Mouse (Mus musculus): ENCODE measurements around the gene Pom121l2. TPM values are rescaled to one million over a fixed set of nuclear protein-coding genes. Genes with fewer than 3 reads are reported as not detected.

The Pom121l2 gene
- polyA plus RNA-seq, 1 experiment from 2014 or later, result not detected

DNA sequence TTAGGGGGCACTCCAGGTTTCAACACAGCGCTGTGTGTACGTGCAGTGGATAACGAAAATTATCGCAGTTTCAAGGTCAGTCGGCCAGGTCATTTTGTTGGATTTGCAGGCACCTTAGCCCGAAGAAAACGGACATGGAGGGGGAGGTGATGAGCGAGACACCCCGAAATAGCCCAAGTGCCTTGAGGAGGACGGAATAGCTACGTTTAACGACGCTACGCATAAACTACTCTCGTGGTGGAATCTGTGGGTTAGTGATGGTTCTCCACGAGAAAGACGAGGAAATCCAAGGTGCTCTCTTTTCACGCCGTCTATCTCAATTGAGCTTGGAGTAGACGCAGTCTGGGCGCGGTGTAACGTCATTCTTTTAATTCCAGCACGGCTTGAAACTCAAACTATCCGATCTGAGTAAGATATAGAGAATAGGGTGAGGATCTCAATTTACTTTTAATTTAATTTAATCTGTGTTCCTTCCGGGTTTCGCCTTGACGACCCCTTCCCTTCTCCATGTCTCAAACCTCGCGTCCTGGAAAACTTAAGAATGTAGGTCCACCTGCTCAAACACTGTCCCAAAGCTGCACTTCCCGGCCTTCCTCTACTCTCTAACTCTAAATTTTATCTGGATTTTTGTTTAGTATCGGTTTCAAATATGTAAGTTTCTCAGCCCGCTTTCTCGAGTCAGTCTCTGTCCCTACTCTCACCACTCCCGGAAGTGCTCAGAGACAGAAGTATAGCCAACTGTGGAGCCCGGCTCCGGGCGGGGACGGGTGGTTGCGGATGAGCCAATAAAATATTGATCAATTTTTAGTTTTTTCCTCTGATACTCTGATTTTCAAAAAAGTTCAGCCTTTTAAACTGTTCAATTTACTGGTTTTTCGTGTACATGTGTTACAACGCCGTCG lies 39.2 kb downstream of the Pom121l2 start:
- peak overlapping the region; percentile 86 for H3K4me2 ChIP-seq (ENCODE audit: low read length)
- 0 out of 2 replicates have a peak, but pooled peaks cover 3% of the 10 kb centered on the region for H3K4me1 ChIP-seq (replicated peaks; ENCODE audit: control insufficient read depth, insufficient read depth, low read length)
- H3K9me3 ChIP-seq (ENCODE audit: control insufficient read depth, low read length), result no peaks in the 10 kb centered on the region
- no peak; the same call in none of the 2 replicates for ATAC-seq (replicated peaks; ENCODE audit: low FRiP score, low TSS enrichment, low read depth)
- H3K36me3 ChIP-seq (ENCODE audit: control insufficient read depth, insufficient read depth, low read length), result no peaks in the 10 kb centered on the region
- peak overlapping the region; percentile 63 for H3K4me3 ChIP-seq (ENCODE audit: low read depth, low read length)
- peak; percentile 72 for DNase-seq (ENCODE audit: low spot score)
- H3K27ac ChIP-seq (ENCODE audit: low read depth), result no peak overlapping the region
- peaks cover 15% of the 10 kb centered on the region for H3K27me3 ChIP-seq (replicated peaks; ENCODE audit: control insufficient read depth, insufficient read depth, low read length)
- under 1% methylated on average over 44 of the region's 44 CpGs for WGBS
- H3K9ac ChIP-seq (ENCODE audit: low read length), result peak overlapping the region; percentile 53

DNA sequence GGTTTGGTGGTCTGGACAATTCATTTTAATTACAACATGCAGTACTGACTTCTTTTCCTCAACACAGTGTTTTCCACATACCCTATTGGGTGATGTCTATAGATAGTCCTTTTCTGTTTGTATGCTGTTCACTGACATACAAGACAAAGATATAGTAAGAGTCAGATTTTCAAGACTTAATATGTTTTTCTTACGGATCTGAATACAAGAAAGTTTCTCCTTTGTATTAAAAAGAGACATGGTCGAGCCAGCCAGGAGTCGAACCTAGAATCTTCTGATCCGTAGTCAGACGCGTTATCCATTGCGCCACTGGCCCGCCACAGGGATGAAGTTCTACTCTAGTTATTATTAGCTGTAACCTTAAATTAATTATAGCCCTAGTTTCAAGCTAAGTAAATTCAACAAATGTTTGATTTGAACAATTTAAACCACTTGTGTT lies 39.9 kb downstream of the Pom121l2 start:
- peak; percentile 85 for DNase-seq (ENCODE audit: low spot score)

DNA sequence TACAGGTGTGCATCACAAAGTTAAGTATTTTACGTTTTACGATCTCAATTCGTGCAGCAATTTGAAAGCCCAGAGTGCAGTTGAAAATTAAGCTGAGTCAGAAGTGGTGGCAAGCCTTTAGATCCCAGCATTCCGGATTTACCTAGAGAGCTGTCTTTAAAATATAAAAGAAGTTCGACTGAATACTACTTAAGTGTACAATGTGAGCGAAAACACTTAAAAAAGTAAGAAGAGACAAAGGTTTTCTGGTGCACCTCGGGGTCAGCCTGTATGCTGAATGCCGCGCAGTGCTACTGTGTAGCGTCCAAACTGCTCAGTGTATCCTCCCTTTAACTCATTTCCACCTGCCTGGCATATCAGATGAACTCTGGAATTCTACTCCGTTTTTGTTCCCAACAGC lies 40.6 kb downstream of the Pom121l2 start:
- Histone ChIP-seq H3K9me3 (ENCODE audit: control insufficient read depth, low read length) (no peaks in the 10 kb centered on the region), H3K9ac (ENCODE audit: low read length) (peak overlapping the region; percentile 48), H3K4me1 (replicated peaks; ENCODE audit: control insufficient read depth, insufficient read depth, low read length) (0 out of 2 replicates have a peak, but pooled peaks cover 7% of the 10 kb centered on the region), H3K4me3 (ENCODE audit: low read depth, low read length) (peak overlapping the region; percentile 63), H3K4me2 (ENCODE audit: low read length) (peak overlapping the region; percentile 86), H3K27me3 (replicated peaks; ENCODE audit: control insufficient read depth, insufficient read depth, low read length) (peaks cover 9% of the 10 kb centered on the region; the same call in 1 of the 2 replicates), H3K27ac (ENCODE audit: low read depth) (no peak overlapping the region), H3K36me3 (ENCODE audit: control insufficient read depth, insufficient read depth, low read length) (no peaks in the 10 kb centered on the region)
- DNase-seq (ENCODE audit: low spot score) (peak; percentile 63), ATAC-seq (replicated peaks; ENCODE audit: low FRiP score, low TSS enrichment, low read depth) (no peak)
- WGBS, result under 1% methylated on average over 11 of the region's 11 CpGs

More for the DNA sequence above, 39.9 kb downstream of the Pom121l2 start:
- peak overlapping the region; percentile 53 for H3K9ac ChIP-seq (ENCODE audit: low read length)
- H3K4me2 ChIP-seq (ENCODE audit: low read length), result peak overlapping the region; percentile 86
- under 1% methylated on average over 8 of the region's 8 CpGs for WGBS
- ATAC-seq (replicated peaks; ENCODE audit: low FRiP score, low TSS enrichment, low read depth), result peak; percentile 73
- no peaks in the 10 kb centered on the region for H3K9me3 ChIP-seq (ENCODE audit: control insufficient read depth, low read length)
- no peaks in the 10 kb centered on the region for H3K36me3 ChIP-seq (ENCODE audit: control insufficient read depth, insufficient read depth, low read length)
- no peak overlapping the region for H3K27ac ChIP-seq (ENCODE audit: low read depth)
- H3K4me1 ChIP-seq (replicated peaks; ENCODE audit: control insufficient read depth, insufficient read depth, low read length), result 0 out of 2 replicates have a peak, but pooled peaks cover 7% of the 10 kb centered on the region
- H3K27me3 ChIP-seq (replicated peaks; ENCODE audit: control insufficient read depth, insufficient read depth, low read length), result peaks cover 11% of the 10 kb centered on the region; the same call in 1 of the 2 replicates
- peak overlapping the region; percentile 63 for H3K4me3 ChIP-seq (ENCODE audit: low read depth, low read length)

DNA sequence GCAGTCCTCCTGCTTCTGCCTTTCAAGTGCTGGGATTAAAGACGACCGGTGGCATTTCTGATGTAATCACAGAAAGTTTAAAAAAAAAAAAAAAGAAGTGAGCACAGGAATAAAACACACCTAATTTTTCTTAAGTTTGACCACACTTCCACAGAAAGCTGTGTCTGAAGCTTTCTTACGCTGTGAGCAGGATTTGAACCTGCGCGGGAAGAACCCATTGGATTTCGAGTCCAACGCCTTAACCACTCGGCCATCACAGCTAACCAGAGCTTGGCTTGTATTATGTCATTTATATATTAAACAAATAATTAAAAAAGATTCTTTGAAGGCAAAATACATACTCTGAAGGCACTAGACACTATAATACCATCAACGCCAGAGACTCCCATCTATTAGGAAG lies 41.2 kb downstream of the Pom121l2 start:
- Histone ChIP-seq H3K4me3 (ENCODE audit: low read depth, low read length) (peak overlapping the region; percentile 63), H3K27me3 (replicated peaks; ENCODE audit: control insufficient read depth, insufficient read depth, low read length) (peaks cover 9% of the 10 kb centered on the region; the same call in 1 of the 2 replicates), H3K9me3 (ENCODE audit: control insufficient read depth, low read length) (no peaks in the 10 kb centered on the region), H3K4me2 (ENCODE audit: low read length) (peak overlapping the region; percentile 86), H3K9ac (ENCODE audit: low read length) (peak overlapping the region; percentile 48), H3K27ac (ENCODE audit: low read depth) (no peak overlapping the region), H3K4me1 (replicated peaks; ENCODE audit: control insufficient read depth, insufficient read depth, low read length) (0 out of 2 replicates have a peak, but pooled peaks cover 7% of the 10 kb centered on the region), H3K36me3 (ENCODE audit: control insufficient read depth, insufficient read depth, low read length) (no peaks in the 10 kb centered on the region)
- DNase-seq (ENCODE audit: low spot score) (peak; percentile 89), ATAC-seq (replicated peaks; ENCODE audit: low FRiP score, low TSS enrichment, low read depth) (peak; percentile 81)
- WGBS, result under 1% methylated on average over 9 of the region's 9 CpGs

DNA sequence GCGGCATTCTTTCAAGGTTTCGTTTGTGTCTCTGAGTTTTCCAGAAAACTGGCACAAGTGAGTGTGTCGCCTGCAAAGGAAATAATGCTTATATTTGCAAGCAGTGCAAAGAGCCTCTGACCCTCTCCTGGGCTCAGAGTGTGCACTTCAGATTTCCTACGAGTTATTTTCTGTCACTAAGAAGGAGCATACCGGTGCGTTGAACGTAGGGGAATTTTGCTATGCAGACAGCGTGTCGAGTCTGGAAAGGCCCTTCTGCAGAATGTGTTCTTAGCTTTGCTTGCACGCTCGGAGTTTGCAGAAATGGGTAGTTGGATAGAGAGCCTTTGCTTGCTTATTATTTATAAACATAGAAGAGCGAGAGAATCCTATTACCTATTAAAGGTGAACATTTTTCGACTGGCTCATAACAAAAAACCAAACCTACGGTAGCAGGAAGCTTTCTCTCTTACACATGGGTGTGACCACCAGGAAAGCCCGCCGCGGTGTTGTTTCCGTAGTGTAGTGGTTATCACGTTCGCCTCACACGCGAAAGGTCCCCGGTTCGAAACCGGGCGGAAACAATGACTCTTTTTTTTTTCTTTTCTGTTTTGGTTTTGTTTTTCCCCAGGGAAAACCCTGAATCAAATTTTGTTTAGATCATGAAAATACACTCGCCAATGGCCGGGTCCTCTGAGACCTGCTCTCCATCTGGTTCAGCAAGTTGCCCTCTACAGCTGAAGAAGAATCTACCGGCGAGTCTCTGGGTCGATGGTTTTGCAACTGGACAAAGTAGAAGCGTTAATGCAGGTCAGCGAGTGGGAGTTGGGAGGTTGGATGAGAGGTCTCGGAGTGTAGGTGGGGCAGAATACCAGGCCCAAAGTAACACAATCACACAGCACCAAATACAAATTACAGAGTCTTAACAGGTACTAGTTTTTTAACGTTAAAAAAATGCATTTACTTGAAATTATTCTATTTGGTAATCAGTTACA lies 45.4 kb downstream of the Pom121l2 start:
- WGBS, result 1% methylated on average over 35 of the region's 35 CpGs
- ATAC-seq (replicated peaks; ENCODE audit: low FRiP score, low TSS enrichment, low read depth), result no peak; the same call in 1 of the 2 replicates
- H3K27me3 ChIP-seq (replicated peaks; ENCODE audit: control insufficient read depth, insufficient read depth, low read length), result no peaks in the 10 kb centered on the region
- peaks cover 4% of the 10 kb centered on the region for H3K4me1 ChIP-seq (replicated peaks; ENCODE audit: control insufficient read depth, insufficient read depth, low read length)
- H3K36me3 ChIP-seq (ENCODE audit: control insufficient read depth, insufficient read depth, low read length), result no peaks in the 10 kb centered on the region
- H3K27ac ChIP-seq (ENCODE audit: low read depth), result no peak overlapping the region
- peak overlapping the region; percentile 59 for H3K4me3 ChIP-seq (ENCODE audit: low read depth, low read length)
- no peaks in the 10 kb centered on the region for H3K9me3 ChIP-seq (ENCODE audit: control insufficient read depth, low read length)
- peak overlapping the region; percentile 53 for H3K9ac ChIP-seq (ENCODE audit: low read length)
- peak overlapping the region; percentile 60 for H3K4me2 ChIP-seq (ENCODE audit: low read length)
- DNase-seq (ENCODE audit: low spot score), result peak; percentile 100

DNA sequence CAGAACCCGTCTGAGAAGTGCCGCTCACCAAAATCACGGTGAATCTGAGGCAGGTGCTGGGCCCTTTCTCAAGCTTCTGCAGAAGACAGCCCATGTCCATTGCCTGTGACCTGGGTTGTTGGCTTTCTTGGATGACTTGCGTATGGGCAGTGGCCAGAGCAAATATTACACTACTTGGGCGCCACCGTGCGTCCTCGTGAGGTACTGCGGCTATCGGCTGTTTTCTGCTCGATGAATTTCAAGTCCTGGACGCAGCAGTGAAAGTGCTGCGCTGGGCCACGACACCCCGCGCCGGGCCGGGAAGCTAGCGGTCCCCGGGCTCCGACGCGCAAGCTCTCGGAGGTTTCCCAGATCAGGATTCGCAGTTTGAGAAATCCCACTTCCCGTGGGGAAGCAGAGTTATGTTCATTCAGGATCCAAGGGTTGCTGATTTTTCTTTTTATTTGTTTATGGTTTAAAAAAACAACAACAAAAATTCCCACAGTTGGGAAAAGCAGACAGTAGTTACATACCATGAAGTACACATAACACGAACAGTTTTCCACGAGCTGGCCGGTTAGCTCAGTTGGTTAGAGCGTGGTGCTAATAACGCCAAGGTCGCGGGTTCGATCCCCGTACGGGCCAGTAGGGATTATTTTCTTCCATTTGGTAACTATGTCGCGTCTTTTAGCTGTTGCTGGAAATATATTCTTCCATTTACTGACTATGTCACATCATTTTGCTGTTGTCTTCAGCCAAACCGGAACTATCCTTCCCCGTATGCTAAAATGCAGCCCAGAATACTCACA lies 47.9 kb downstream of the Pom121l2 start:
- Histone ChIP-seq H3K27me3 (replicated peaks; ENCODE audit: control insufficient read depth, insufficient read depth, low read length) (no peaks in the 10 kb centered on the region), H3K9me3 (ENCODE audit: control insufficient read depth, low read length) (no peaks in the 10 kb centered on the region), H3K4me1 (replicated peaks; ENCODE audit: control insufficient read depth, insufficient read depth, low read length) (peaks cover 7% of the 10 kb centered on the region), H3K9ac (ENCODE audit: low read length) (peak overlapping the region; percentile 62), H3K27ac (ENCODE audit: low read depth) (peak overlapping the region; percentile 77), H3K4me2 (ENCODE audit: low read length) (peak overlapping the region; percentile 60), H3K36me3 (ENCODE audit: control insufficient read depth, insufficient read depth, low read length) (no peaks in the 10 kb centered on the region), H3K4me3 (ENCODE audit: low read depth, low read length) (peak overlapping the region; percentile 55)
- 1% methylated on average over 40 of the region's 40 CpGs for WGBS
- DNase-seq (ENCODE audit: low spot score) (peak; percentile 99), ATAC-seq (replicated peaks; ENCODE audit: low FRiP score, low TSS enrichment, low read depth) (peak; percentile 74)

DNA sequence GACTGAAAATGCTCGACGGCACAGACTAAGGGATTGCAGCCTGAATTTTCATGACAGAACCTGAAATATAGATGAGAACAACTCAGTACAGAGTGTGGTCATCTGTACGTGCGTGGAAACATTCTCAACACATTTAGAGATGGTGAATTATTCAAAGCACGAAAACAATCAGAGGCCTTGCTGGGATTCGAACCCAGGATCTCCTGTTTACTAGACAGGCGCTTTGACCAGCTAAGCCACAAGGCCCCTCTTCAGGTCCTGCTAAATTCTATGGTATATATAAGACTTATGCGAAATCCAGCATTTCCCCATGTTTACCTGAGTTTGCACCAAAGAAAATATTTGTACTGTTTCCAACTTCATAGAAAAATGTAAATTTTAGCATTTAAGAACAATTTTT lies 48.9 kb downstream of the Pom121l2 start:
- Histone ChIP-seq H3K27ac (ENCODE audit: low read depth) (no peak overlapping the region), H3K4me2 (ENCODE audit: low read length) (no peak overlapping the region), H3K9ac (ENCODE audit: low read length) (no peak overlapping the region), H3K4me3 (ENCODE audit: low read depth, low read length) (no peak overlapping the region), H3K9me3 (ENCODE audit: control insufficient read depth, low read length) (no peaks in the 10 kb centered on the region), H3K36me3 (ENCODE audit: control insufficient read depth, insufficient read depth, low read length) (no peaks in the 10 kb centered on the region), H3K4me1 (replicated peaks; ENCODE audit: control insufficient read depth, insufficient read depth, low read length) (peaks cover 7% of the 10 kb centered on the region), H3K27me3 (replicated peaks; ENCODE audit: control insufficient read depth, insufficient read depth, low read length) (no peaks in the 10 kb centered on the region)
- DNase-seq (ENCODE audit: low spot score), result no peak
- 47% methylated on average over 8 of the region's 8 CpGs for WGBS
- no peak for ATAC-seq (replicated peaks; ENCODE audit: low FRiP score, low TSS enrichment, low read depth)

All from intestine, embryonic 14.5 days (tissue).